Mouse (Mus musculus) cerebellum, adult 2 months (tissue): ENCODE results near the gene 3110082J24Rik.

Experiments
- CTCF ChIP-seq: fragments of 200-500 bp; IDR thresholded peaks from 2 replicates; pipeline ENCODE4 v1.5.1; 2011; ENCODE audit warnings: low read depth, mild to moderate bottlenecking, control low read depth, low read length, moderate library complexity, borderline replicate concordance; ENCODE audit not compliant: insufficient read depth
- POLR2A ChIP-seq: fragments of 200-500 bp; IDR thresholded peaks from 2 replicates; pipeline ENCODE4 v1.6.1; 2011; ENCODE audit warnings: low read length, control low read depth, borderline replicate concordance; ENCODE audit not compliant: insufficient read depth

- no peak for TF ChIP-seq CTCF
- TF ChIP-seq POLR2A: no peak
Measured at GRCm38 (mm10) chr5:30138193-30138592, 32.3 kb upstream of the 3110082J24Rik start.
